Mouse (Mus musculus) liver, postnatal 0 days (tissue): Measurements from ENCODE around the gene Casz1.

Experiments
- CTCF ChIP-seq: sonication (generic); IDR thresholded peaks from 2 replicates; pipeline ENCODE4 v1.5.1; 2016; ENCODE audit warnings: antibody characterized with exemption, low read depth
- EP300 ChIP-seq: IDR thresholded peaks from 2 replicates; pipeline ENCODE4 v1.6.1; 2016; ENCODE audit warnings: antibody characterized with exemption, low read depth, mild to moderate bottlenecking

GRCm38 (mm10) chr4:149001515-149001914, 197.3 kb downstream of the Casz1 start:
- TF ChIP-seq EP300 (no peak), CTCF (no peak)
